Mouse (Mus musculus): Measurements from ENCODE around the gene Rnf148.

- TF ChIP-seq EP300 (IDR thresholded peaks at IDR 0.05) (no peak), CTCF (IDR thresholded peaks at IDR 0.05) (no peak)
Measured at GRCm38 (mm10) chr6:23700879-23701278, 45.9 kb upstream of the Rnf148 start.
